Mouse (Mus musculus) layer of hippocampus, adult 2 months (tissue): ENCODE data around the gene Slc2a13. TPM values are rescaled to one million over a fixed set of nuclear protein-coding genes. Genes with fewer than 3 reads are reported as not detected.

Experiments used
- DNase-seq, 2 experiments: peaks; one replicate each; pipeline ENCODE4 v3.0.0; 2022; ENCODE audit warnings: low spot score in 2 of 2
- H3K27ac ChIP-seq: fragments of 200-600 bp; 2 replicates; pipeline ENCODE4 v1.8.1; 2022
- H3K4me3 ChIP-seq: fragments of 200-600 bp; 2 replicates; pipeline ENCODE4 v1.8.1; 2022; ENCODE audit warnings: mild to moderate bottlenecking
- CTCF ChIP-seq: fragments of 200-600 bp; conservative IDR thresholded peaks from 2 replicates; pipeline ENCODE4 v1.8.1; 2022; ENCODE audit warnings: antibody characterized with exemption, mild to moderate bottlenecking, moderate library complexity
- total RNA-seq, 2 experiments: library from RNA; stranded (reverse); gene quantifications; 2 replicates each; pipeline ENCODE4 v1.2.3; 2021

The Slc2a13 gene
- total RNA-seq, 2 experiments from 2014 or later, result 66.8 to 71.7 TPM

DNA sequence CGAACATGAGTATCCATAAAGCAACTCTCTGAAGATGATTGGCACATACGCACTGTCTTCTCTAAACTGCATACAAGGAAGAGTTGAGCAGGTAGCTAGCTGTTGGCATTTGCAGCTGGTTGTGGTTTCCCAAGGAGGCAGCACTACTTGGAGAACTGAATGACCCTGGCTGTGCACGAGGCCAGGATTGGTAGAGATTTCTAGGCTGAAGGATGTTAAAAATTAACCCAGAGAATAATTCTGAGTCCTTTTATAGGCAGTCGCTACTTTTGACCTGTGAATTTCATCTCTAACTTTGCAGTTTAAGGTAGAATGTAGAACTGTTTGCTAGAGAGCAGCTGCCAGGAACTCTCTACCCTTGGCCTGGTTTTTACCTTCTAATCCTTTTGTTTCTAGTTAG, 304.5 kb downstream of the Slc2a13 start:
- no peak overlapping the region for H3K27ac ChIP-seq
- no peak overlapping the region for H3K4me3 ChIP-seq
- TF ChIP-seq CTCF, result no peak
- no peak for DNase-seq

- TF ChIP-seq CTCF, result no peak
- Histone ChIP-seq H3K4me3 (no peak overlapping the region), H3K27ac (no peak overlapping the region)
- no peak for DNase-seq
Observed at GRCm38 (mm10) chr15:91263926-91264325, 309.1 kb downstream of the Slc2a13 start.

- peak; percentile 48 for TF ChIP-seq CTCF
- no peak for DNase-seq
Observed at GRCm38 (mm10) chr15:91260578-91260977, 312.5 kb downstream of the Slc2a13 start.

GRCm38 (mm10) chr15:91257140-91257539, 315.9 kb downstream of the Slc2a13 start:
- no peak overlapping the region for H3K4me3 ChIP-seq
- no peak for TF ChIP-seq CTCF
- DNase-seq, result no peak
- no peak overlapping the region for H3K27ac ChIP-seq

More at GRCm38 (mm10) chr15:91260578-91260977, 312.5 kb downstream of the Slc2a13 start:
- Histone ChIP-seq H3K4me3 (no peak overlapping the region), H3K27ac (no peak overlapping the region)

DNA sequence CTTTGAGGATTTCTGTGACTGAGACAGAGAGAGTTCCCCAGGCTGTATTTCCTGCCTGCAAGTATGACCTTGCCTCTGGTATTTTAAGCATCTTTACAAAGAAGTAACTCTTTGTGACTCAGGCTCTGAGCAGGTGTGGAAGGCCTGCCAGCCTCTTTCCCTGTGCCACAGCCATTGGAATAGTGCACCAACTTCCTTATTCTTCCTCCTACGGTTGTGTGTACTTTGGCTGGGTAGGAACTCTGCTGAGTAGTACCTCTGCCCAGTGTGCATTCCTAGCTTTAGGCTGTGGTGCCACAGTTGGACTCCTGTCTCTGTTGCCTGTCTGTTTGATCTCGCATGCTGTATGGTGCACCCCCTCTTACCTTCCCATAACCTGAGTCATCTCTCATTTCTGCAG, 317.8 kb downstream of the Slc2a13 start:
- TF ChIP-seq CTCF, result no peak
- H3K4me3 ChIP-seq, result no peak overlapping the region
- no peak overlapping the region for H3K27ac ChIP-seq

DNA sequence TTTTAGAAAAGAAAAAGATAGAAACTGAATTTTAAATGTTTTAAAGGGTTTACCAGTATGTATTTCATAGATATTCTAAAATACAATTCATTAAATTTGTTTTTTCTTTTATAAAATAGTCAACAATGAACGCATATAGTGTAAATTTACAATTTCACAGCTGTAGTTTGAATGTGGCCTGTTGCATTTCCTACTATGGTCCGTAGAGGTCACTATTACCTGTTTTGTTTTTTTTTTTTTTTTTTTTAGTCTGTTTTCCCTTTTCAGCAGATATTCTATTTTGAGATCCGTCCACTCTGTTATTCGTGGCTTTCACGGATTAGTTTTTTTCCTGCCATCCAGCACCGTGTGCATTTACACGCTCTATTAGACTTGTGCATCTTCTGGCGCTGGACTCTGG, 320.1 kb downstream of the Slc2a13 start:
- DNase-seq, result no peak
- no peak overlapping the region for H3K4me3 ChIP-seq
- no peak overlapping the region for H3K27ac ChIP-seq
- peak; percentile 80 for TF ChIP-seq CTCF

More for the DNA sequence above, 317.8 kb downstream of the Slc2a13 start:
- no peak for DNase-seq

DNA sequence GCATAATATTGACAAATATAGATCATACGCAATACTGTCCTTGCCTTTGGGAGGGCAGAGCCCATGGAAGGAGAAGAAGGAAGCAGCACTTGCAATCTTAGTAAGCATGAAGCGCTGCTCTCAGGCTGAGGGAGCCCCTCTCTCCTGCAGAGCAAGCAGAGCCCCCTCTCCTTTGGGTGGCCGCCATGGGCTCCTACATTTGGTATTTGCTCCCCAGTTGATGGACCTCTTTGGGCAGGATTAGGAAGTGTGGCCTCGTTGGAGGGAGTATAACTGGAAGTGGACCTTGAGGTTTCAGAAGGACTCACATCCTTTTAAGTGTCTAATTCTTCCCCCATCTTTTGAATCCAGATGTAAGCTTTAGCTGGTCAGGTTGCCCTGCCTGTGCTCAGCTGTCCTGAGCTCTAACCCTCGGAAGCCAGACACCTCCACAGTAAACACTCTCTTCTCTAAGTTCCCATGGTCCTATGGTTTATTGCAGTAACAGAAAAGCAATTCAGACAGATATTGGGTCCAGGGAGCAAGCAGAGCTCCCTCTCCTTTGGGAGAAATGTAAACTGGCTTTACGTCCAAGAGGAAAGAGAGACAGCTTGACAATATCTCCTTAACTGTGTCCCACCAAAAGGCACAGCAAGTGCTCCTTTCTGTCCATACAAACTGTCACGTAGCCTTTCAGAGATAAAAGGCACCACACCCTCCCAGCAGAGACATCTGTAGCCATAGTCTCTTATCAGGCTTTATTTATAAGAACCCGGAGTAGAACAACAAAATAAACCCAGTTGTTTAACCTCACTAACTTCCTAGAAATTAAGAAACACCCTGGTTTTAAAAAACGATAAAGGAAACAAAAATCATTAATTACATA, 321.3 kb downstream of the Slc2a13 start:
- H3K27ac ChIP-seq, result no peak overlapping the region
- TF ChIP-seq CTCF, result no peak
- no peak for DNase-seq
- no peak overlapping the region for H3K4me3 ChIP-seq

DNA sequence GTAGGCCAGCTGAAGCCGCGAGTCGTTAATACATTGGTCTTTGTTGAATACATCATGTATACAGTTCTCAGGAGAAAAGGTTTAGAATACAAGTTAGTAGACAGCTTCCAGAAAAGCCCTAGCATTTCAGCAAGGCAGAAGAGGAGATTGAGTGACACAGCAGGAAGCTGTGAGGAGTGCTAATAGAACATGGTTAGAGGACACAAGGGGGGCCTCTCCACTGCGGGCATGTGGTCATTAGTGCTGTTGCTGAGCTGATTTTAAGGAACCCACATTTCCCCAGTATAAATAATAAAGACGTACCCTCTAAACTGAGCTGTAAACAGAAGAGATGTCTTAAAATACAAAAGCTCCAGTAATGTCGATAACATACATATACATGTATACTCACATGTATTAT, 322.2 kb downstream of the Slc2a13 start:
- Histone ChIP-seq H3K4me3 (no peak overlapping the region), H3K27ac (no peak overlapping the region)
- DNase-seq, result peak in 1 of 2 experiments; percentile 14
- TF ChIP-seq CTCF, result peak; percentile 68

DNA sequence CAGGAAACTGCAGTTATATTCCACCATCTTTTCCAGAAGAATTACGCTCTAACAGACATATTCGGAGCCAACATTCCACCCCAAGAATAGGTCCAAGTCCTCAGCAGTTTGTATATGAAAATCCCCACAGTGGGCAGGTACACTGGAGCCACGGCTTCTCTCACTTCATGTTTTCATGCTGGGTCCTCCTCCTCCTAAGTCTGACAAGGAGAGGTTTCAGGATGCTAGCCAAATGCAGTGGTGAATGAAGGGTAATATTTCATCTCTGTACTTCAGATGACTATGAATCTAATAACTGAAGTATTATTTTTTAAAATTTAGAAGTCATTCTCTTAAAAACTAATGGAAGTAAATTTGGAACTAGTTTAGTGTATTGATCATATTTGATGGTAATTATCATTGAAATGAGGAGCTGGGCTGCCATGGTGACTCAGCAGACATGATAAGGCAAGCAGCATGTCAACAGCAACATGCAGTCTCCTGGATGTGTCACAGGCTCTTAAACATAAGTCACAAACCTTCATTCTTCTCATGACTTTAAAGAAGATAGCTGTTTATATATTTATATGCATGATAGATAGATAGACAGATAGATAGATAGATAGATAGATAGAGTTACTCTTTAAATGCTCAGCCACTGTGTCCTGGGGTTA, 332.3 kb downstream of the Slc2a13 start:
- Histone ChIP-seq H3K4me3 (no peak overlapping the region), H3K27ac (no peak overlapping the region)
- no peak for TF ChIP-seq CTCF
- DNase-seq, result no peak

DNA sequence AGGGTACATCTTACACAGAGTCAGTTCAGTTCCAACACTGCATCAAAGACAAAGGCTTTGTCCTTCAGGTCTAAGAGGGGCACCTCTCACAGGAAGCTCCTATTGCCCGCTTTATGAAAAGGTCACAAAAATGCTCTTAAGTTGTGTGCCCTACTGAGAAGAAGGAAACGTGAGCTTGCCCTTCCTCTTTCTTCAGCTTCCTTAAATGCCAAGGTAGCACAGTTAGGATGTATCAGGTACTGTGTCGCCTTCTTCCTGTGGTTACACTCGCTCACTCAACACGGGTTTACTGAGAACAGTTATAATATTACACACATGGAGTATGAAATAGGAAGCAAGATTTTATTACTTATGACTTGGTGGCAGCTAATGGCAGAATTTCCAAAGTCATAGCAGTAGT, 335.8 kb downstream of the Slc2a13 start:
- no peak for DNase-seq
- TF ChIP-seq CTCF, result no peak
- H3K4me3 ChIP-seq, result no peak overlapping the region

More for the DNA sequence above, 335.8 kb downstream of the Slc2a13 start:
- H3K27ac ChIP-seq, result no peak overlapping the region

Other genes with a start within 250 kb of the Slc2a13 start
- 10 to 100 TPM; 22.0 to 22.3 TPM for gene Lrrk2, start 99.9 kb upstream of the Slc2a13 start, total RNA-seq